In the genomic region with DNA sequence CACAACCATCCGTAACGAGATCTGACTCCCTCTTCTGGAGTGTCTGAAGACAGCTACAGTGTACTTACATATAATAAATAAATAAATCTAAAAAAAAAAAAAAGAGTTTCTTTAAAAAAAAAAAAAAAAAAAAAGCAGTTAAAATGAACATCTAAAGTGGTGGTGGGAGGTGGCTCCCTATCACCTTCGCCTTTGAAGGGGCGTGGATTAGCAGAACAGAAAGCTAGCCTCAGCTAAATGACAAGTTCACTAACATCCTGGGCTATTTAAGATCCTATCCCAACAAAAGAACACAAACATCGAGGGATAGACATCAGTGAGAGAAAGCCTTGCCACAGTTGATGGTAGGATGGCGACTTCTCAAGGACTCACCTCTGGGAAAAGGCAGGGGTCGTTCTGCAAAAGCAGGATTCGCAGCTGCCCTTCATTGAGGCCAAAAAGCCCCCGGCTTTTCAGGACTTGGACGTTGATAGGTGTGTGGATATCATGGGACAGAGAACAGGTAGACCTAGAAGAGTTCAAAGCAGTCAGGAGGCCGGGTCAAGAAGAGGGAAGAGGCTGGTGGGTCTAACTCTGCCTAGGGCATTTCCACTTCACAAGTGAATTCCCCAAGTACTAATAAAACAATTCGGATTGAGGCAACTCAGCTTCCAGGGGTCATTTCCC, we compare ENCODE assay signal across 9 mouse cellular contexts. TPM values are rescaled to one million over a fixed set of nuclear protein-coding genes. Genes with fewer than 3 reads are reported as not detected.
A peak's percentile ranks its signal among the peaks of the same experiment; 100 is the strongest.
DNase-seq lines count a peak whose midpoint lies in the region; ATAC-seq lines count a peak whose summit lies in the region.
"Had no signal": no experiment of that assay in that cellular context is flagged by ENCODE, and none has a peak within 500 bp of the region (broad histone marks: within the 10 kb centered on the region; RNA-seq: fewer than 3 reads in every experiment).

No protein-coding gene starts in this region.

- WGBS in embryonic facial prominence, embryonic 12.5 days: 35% methylated on average over 12 of the region's 12 CpGs
- WGBS in intestine, embryonic 15.5 days: 30% methylated on average over 12 of the region's 12 CpGs
- WGBS in neural tube, embryonic 12.5 days: 42% methylated on average over 12 of the region's 12 CpGs

- no peak for ATAC-seq in embryonic facial prominence, embryonic 12.5 days (ENCODE audit: insufficient number of reproducible peaks, insufficient read depth, low FRiP score, low TSS enrichment)
- ATAC-seq in intestine, embryonic 15.5 days: no peak
- no peak for ATAC-seq in neural tube, embryonic 12.5 days (ENCODE audit: low FRiP score, low read depth)
- ATAC-seq in inflammation-experienced regulatory T-cells, adult 6 months: no peak

- H3K9me3 ChIP-seq in embryonic facial prominence, embryonic 12.5 days: no peaks in the 10 kb centered on the region
- H3K9me3 ChIP-seq in intestine, embryonic 15.5 days: no peaks in the 10 kb centered on the region
- no peaks in the 10 kb centered on the region for H3K9me3 ChIP-seq in neural tube, embryonic 12.5 days

- H3K36me3 ChIP-seq in embryonic facial prominence, embryonic 12.5 days: peaks cover 40% of the 10 kb centered on the region
- H3K36me3 ChIP-seq in intestine, embryonic 15.5 days: peaks cover 23% of the 10 kb centered on the region
- H3K36me3 ChIP-seq in neural tube, embryonic 12.5 days: peaks cover 38% of the 10 kb centered on the region

- peak overlapping the region; percentile 94 for H3K9ac ChIP-seq in embryonic facial prominence, embryonic 12.5 days
- H3K9ac ChIP-seq in intestine, embryonic 15.5 days: peak overlapping the region; percentile 97
- peak overlapping the region; percentile 94 for H3K9ac ChIP-seq in neural tube, embryonic 12.5 days

- H3K27me3 ChIP-seq in embryonic facial prominence, embryonic 12.5 days: no peaks in the 10 kb centered on the region
- no peaks in the 10 kb centered on the region for H3K27me3 ChIP-seq in intestine, embryonic 15.5 days (replicated peaks)
- no peaks in the 10 kb centered on the region for H3K27me3 ChIP-seq in neural tube, embryonic 12.5 days (replicated peaks)

- peaks cover 4% of the 10 kb centered on the region; the same call in 1 of the 2 replicates for H3K4me1 ChIP-seq in embryonic facial prominence, embryonic 12.5 days
- peaks cover 7% of the 10 kb centered on the region for H3K4me1 ChIP-seq in intestine, embryonic 15.5 days (replicated peaks)
- H3K4me1 ChIP-seq in neural tube, embryonic 12.5 days: peaks cover 9% of the 10 kb centered on the region

- peak; percentile 5 to 10 for DNase-seq in kidney, postnatal 4 days
- DNase-seq in kidney, postnatal 10 days: no peak
- DNase-seq in ovary, postnatal 10 days (ENCODE audit: low spot score): no peak
- no peak for DNase-seq in urinary bladder, postnatal 10 days (ENCODE audit: low spot score)
- DNase-seq: heart, adult 11 months had no signal

- peak overlapping the region; percentile 74 for H3K4me3 ChIP-seq in embryonic facial prominence, embryonic 12.5 days
- H3K4me3 ChIP-seq in intestine, embryonic 15.5 days (replicated peaks): peak overlapping the region; percentile 90
- H3K4me3 ChIP-seq in neural tube, embryonic 12.5 days: peak overlapping the region; percentile 77

- peak overlapping the region; percentile 58 for H3K4me2 ChIP-seq in embryonic facial prominence, embryonic 12.5 days (replicated peaks)
- peak overlapping the region; percentile 77 for H3K4me2 ChIP-seq in intestine, embryonic 15.5 days (replicated peaks)
- H3K4me2 ChIP-seq in neural tube, embryonic 12.5 days (replicated peaks): peak overlapping the region; percentile 68

- H3K27ac ChIP-seq in embryonic facial prominence, embryonic 12.5 days: peak overlapping the region; percentile 99
- H3K27ac ChIP-seq in intestine, embryonic 15.5 days: peak overlapping the region; percentile 98
- peak overlapping the region; percentile 90; the same call in 1 of the 2 replicates for H3K27ac ChIP-seq in neural tube, embryonic 12.5 days

RNA-seq across cellular contexts. Expression of a gene that starts 1.3 kb away (rescaled TPM):
- polyA plus RNA-seq in embryonic facial prominence, embryonic 12.5 days (2016; fragmentation: Nextera tagmentation; extraction: Ambion mirVana): 15.6 and 17.6 TPM in 2 replicates
- polyA plus RNA-seq in intestine, embryonic 15.5 days (2015; fragmentation: Nextera tagmentation; extraction: Ambion mirVana): 8.3 and 9.0 TPM in 2 replicates
- 12.9 and 14.9 TPM in 2 replicates for polyA plus RNA-seq in neural tube, embryonic 12.5 days (2016; fragmentation: Nextera tagmentation; extraction: Ambion mirVana)
- polyA plus RNA-seq in inflammation-experienced regulatory T-cells, adult 6 months (2017; shearing (Covaris generic)): under 1 TPM; 0.16 to 0.50 (median 0.47) TPM

RNA-seq across cellular contexts. Expression of a gene that starts 43.9 kb away (rescaled TPM):
- 8.7 and 9.7 TPM in 2 replicates for polyA plus RNA-seq in embryonic facial prominence, embryonic 12.5 days (2016; fragmentation: Nextera tagmentation; extraction: Ambion mirVana)
- polyA plus RNA-seq in intestine, embryonic 15.5 days (2015; fragmentation: Nextera tagmentation; extraction: Ambion mirVana): 2.8 and 3.3 TPM in 2 replicates
- polyA plus RNA-seq in neural tube, embryonic 12.5 days (2016; fragmentation: Nextera tagmentation; extraction: Ambion mirVana): 12.4 and 13.3 TPM in 2 replicates
- polyA plus RNA-seq in inflammation-experienced regulatory T-cells, adult 6 months (2017; shearing (Covaris generic)): under 1 TPM in 1 of 3 experiments, not detected in 2; 0.08 TPM

RNA-seq across cellular contexts. Expression of a gene that starts 56.7 kb away (rescaled TPM):
- 2.5 and 2.7 TPM in 2 replicates for polyA plus RNA-seq in embryonic facial prominence, embryonic 12.5 days (2016; fragmentation: Nextera tagmentation; extraction: Ambion mirVana)
- 13.9 and 15.2 TPM in 2 replicates for polyA plus RNA-seq in intestine, embryonic 15.5 days (2015; fragmentation: Nextera tagmentation; extraction: Ambion mirVana)
- polyA plus RNA-seq in neural tube, embryonic 12.5 days (2016; fragmentation: Nextera tagmentation; extraction: Ambion mirVana): 1.8 and 2.0 TPM in 2 replicates
- 100 to 1,000 TPM; 163 to 188 (median 167) TPM for polyA plus RNA-seq in inflammation-experienced regulatory T-cells, adult 6 months (2017; shearing (Covaris generic))

Comparison
In these comparisons a context has a peak if more than half of its experiments do, and no peak if none do; other contexts are left out.
1. DNase-seq: peak in kidney, postnatal 4 days (2 of 2); none in kidney, postnatal 10 days (single experiment), ovary, postnatal 10 days (single experiment) and urinary bladder, postnatal 10 days (single experiment).
2. RNA of a gene that starts 56.7 kb away (polyA plus RNA-seq): 163 to 188 TPM in inflammation-experienced regulatory T-cells, adult 6 months; 13.9 to 15.2 TPM in intestine, embryonic 15.5 days, 2.5 to 2.7 TPM in embryonic facial prominence, embryonic 12.5 days and 1.8 to 2.0 TPM in neural tube, embryonic 12.5 days; every median in the first group is over 10 times any median in the second.
3. Peak in every context shown above with its lines, with median percentiles within 50 percentile points of each other: H3K27ac ChIP-seq, H3K4me2 ChIP-seq, H3K4me3 ChIP-seq and H3K9ac ChIP-seq.